Mouse (Mus musculus): Measurements from ENCODE around the gene Pidd1.

GRCm38 (mm10) chr7:141443081-141443821 is 574 bp downstream of the Pidd1 start:
- no peak for TF ChIP-seq USF1 (IDR thresholded peaks at IDR 0.05; ENCODE audit: low read depth)
- TF ChIP-seq POLR2A (IDR thresholded peaks at IDR 0.05; ENCODE audit: insufficient read length, low read depth), result no peak
- no peak for TF ChIP-seq CEBPB (IDR thresholded peaks at IDR 0.05; ENCODE audit: insufficient read depth, poor library complexity, severe bottlenecking)
- no peak for TF ChIP-seq MYOG (IDR thresholded peaks at IDR 0.05; ENCODE audit: control insufficient read depth in 1 of 3, insufficient read depth in 1 of 3, insufficient read length in 2 of 3, low read depth in 2 of 3)
- no peak for TF ChIP-seq TCF12 (IDR thresholded peaks at IDR 0.05; ENCODE audit: insufficient read depth, poor library complexity, severe bottlenecking)
- no peak for TF ChIP-seq POLR2AphosphoS2 (IDR thresholded peaks at IDR 0.05; ENCODE audit: insufficient read length, low read depth)
